ENCODE assay signal across 30 mouse cellular contexts in genomic region chr16:21781277-21781676, GRCm38 (mm10). TPM values are rescaled to one million over a fixed set of nuclear protein-coding genes. Genes with fewer than 3 reads are reported as not detected.
DNase-seq lines count a peak whose midpoint lies in the region; ATAC-seq and TF ChIP-seq lines count a peak whose summit lies in the region.
"Had no signal": no experiment of that assay in that cellular context is flagged by ENCODE, and none has a peak within 500 bp of the region (broad histone marks: within the 10 kb centered on the region; RNA-seq: fewer than 3 reads in every experiment).

No protein-coding gene starts in this region.

- H3K27me3 ChIP-seq in kidney, adult 2 months (replicated peaks; ENCODE audit: control insufficient read depth, insufficient read depth, low read length): no peaks in the 10 kb centered on the region
- no peaks in the 10 kb centered on the region for H3K27me3 ChIP-seq in kidney, embryonic 16.5 days (ENCODE audit: insufficient read depth, low read length)
- H3K27me3 ChIP-seq in liver, adult 2 months (ENCODE audit: control insufficient read depth, insufficient read depth, low read length): no peaks in the 10 kb centered on the region
- H3K27me3 ChIP-seq in liver, embryonic 11.5 days (replicated peaks; ENCODE audit: control insufficient read depth, insufficient read depth, low read length): no peaks in the 10 kb centered on the region
- H3K27me3 ChIP-seq in liver, postnatal 0 days (ENCODE audit: insufficient read depth, low read length): no peaks in the 10 kb centered on the region
- H3K27me3 ChIP-seq: embryonic facial prominence, embryonic 12.5 days; embryonic facial prominence, embryonic 15.5 days; heart, embryonic 15.5 days; hindbrain, embryonic 13.5 days had no signal

- ATAC-seq in kidney, embryonic 16.5 days (ENCODE audit: low FRiP score, low TSS enrichment): no peak
- ATAC-seq in liver, embryonic 11.5 days (replicated peaks; ENCODE audit: low FRiP score): no peak
- peak; percentile 69 for ATAC-seq in liver, postnatal 0 days
- no peak for ATAC-seq in cerebellum, adult (ENCODE audit: insufficient number of reproducible peaks, low FRiP score, low TSS enrichment)
- ATAC-seq: activated CD4-positive, CD25-positive, alpha-beta regulatory T cell, adult 4 months; CD4-positive, CD25-positive, alpha-beta regulatory T cell, adult 4 months; forebrain, embryonic 14.5 days; forebrain, postnatal 0 days; hindbrain, embryonic 16.5 days had no signal

- 33% methylated on average over 3 of the region's 3 CpGs for WGBS in kidney, adult 2 months
- 34% methylated on average over 3 of the region's 3 CpGs for WGBS in kidney, embryonic 16.5 days
- WGBS in liver, adult 2 months: 17% methylated on average over 3 of the region's 3 CpGs
- 75% methylated on average over 3 of the region's 3 CpGs for WGBS in liver, embryonic 11.5 days
- WGBS in liver, postnatal 0 days (ENCODE audit: insufficient replicate concordance): 55% methylated on average over 3 of the region's 3 CpGs

- peak overlapping the region; percentile 87 for H3K27ac ChIP-seq in kidney, adult 2 months (ENCODE audit: insufficient read depth, low read depth, low read length)
- H3K27ac ChIP-seq in kidney, embryonic 16.5 days (ENCODE audit: low read length): no peak overlapping the region
- H3K27ac ChIP-seq in liver, adult 2 months (replicated peaks; ENCODE audit: insufficient read depth, low read depth, low read length): peak overlapping the region; percentile 93
- no peak overlapping the region for H3K27ac ChIP-seq in liver, embryonic 11.5 days (ENCODE audit: low read depth, low read length)
- H3K27ac ChIP-seq in liver, postnatal 0 days (ENCODE audit: low read depth): peak overlapping the region; percentile 85
- H3K27ac ChIP-seq: embryonic facial prominence, embryonic 12.5 days; embryonic facial prominence, embryonic 15.5 days; gastrocnemius, adult 2 months; heart, embryonic 15.5 days; hindbrain, embryonic 10.5 days; hindbrain, embryonic 13.5 days had no signal

- H3K36me3 ChIP-seq in kidney, adult 2 months (ENCODE audit: control insufficient read depth, insufficient read depth, low read length): no peaks in the 10 kb centered on the region; the same call in 1 of the 2 replicates
- H3K36me3 ChIP-seq in kidney, embryonic 16.5 days (ENCODE audit: insufficient read depth, low read length): no peaks in the 10 kb centered on the region
- peaks cover 21% of the 10 kb centered on the region for H3K36me3 ChIP-seq in liver, adult 2 months (ENCODE audit: control insufficient read depth, insufficient read depth, low read length)
- no peaks in the 10 kb centered on the region for H3K36me3 ChIP-seq in liver, embryonic 11.5 days (ENCODE audit: control insufficient read depth, insufficient read depth, low read length)
- H3K36me3 ChIP-seq in liver, postnatal 0 days (replicated peaks; ENCODE audit: insufficient read depth, low read length): peaks cover 8% of the 10 kb centered on the region; the same call in 1 of the 2 replicates
- H3K36me3 ChIP-seq: embryonic facial prominence, embryonic 12.5 days; embryonic facial prominence, embryonic 15.5 days; heart, embryonic 15.5 days; hindbrain, embryonic 10.5 days; hindbrain, embryonic 13.5 days had no signal

- DNase-seq in kidney, adult 2 months: peak; percentile 80
- DNase-seq in liver, adult 2 months (ENCODE audit: extremely low read depth, low read depth, low spot score): peak; percentile 93
- DNase-seq in liver, embryonic 11.5 days (ENCODE audit: low spot score): no peak
- peak; percentile 62 for DNase-seq in A20 (ENCODE audit: low read depth, low spot score)
- DNase-seq in liver, postnatal 0 days: no peak
- DNase-seq in adrenal gland, postnatal 14 days: no peak
- DNase-seq: adrenal gland, adult 8-10 months; adrenal gland, postnatal 36 days; cerebellum, adult 11 months; cerebellum, adult 2 months; cerebellum, adult 9-11 months; cerebellum, postnatal 25 days; forebrain, postnatal 0 days; gastrocnemius, adult 2 months; gastrocnemius, postnatal 14 days; heart, adult 11 months; heart, postnatal 10 days; heart, postnatal 36 days had no signal

- TF ChIP-seq CTCF in kidney, adult 2 months (conservative IDR thresholded peaks at IDR 0.05; ENCODE audit: insufficient read depth, insufficient read length, low read depth, low read length): no peak
- no peak for TF ChIP-seq CTCF in liver, adult 2 months (IDR thresholded peaks at IDR 0.05; ENCODE audit: low read depth, low read length)
- TF ChIP-seq CTCF in liver, postnatal 0 days (IDR thresholded peaks at IDR 0.05; ENCODE audit: low read depth): no peak

- H3K9ac ChIP-seq in kidney, embryonic 16.5 days (replicated peaks; ENCODE audit: low read length): no peak overlapping the region
- H3K9ac ChIP-seq in liver, adult 2 months (ENCODE audit: low read depth, low read length): peak overlapping the region; percentile 57
- no peak overlapping the region for H3K9ac ChIP-seq in liver, embryonic 11.5 days (ENCODE audit: low read depth, low read length)
- H3K9ac ChIP-seq in liver, postnatal 0 days (replicated peaks): no peak overlapping the region
- H3K9ac ChIP-seq: embryonic facial prominence, embryonic 12.5 days; embryonic facial prominence, embryonic 15.5 days; forebrain, postnatal 0 days; heart, embryonic 15.5 days; hindbrain, embryonic 13.5 days had no signal

- no peak for TF ChIP-seq POLR2A in kidney, adult 2 months (IDR thresholded peaks at IDR 0.05; ENCODE audit: low read depth, low read length)
- TF ChIP-seq POLR2A in liver, adult 2 months (IDR thresholded peaks at IDR 0.05; ENCODE audit: extremely low read depth, insufficient read depth, low read length): no peak

- H3K4me2 ChIP-seq in kidney, embryonic 16.5 days (replicated peaks; ENCODE audit: low read depth, low read length): no peak overlapping the region
- H3K4me2 ChIP-seq in liver, embryonic 11.5 days: no peak overlapping the region
- no peak overlapping the region for H3K4me2 ChIP-seq in liver, postnatal 0 days (ENCODE audit: low read depth, low read length)
- H3K4me2 ChIP-seq: embryonic facial prominence, embryonic 12.5 days; embryonic facial prominence, embryonic 15.5 days; heart, embryonic 11.5 days; heart, embryonic 15.5 days; hindbrain, embryonic 13.5 days had no signal

- no peak overlapping the region for H3K4me3 ChIP-seq in kidney, adult 2 months (ENCODE audit: insufficient read depth, low read depth, low read length)
- no peak overlapping the region for H3K4me3 ChIP-seq in kidney, embryonic 16.5 days (ENCODE audit: low read length)
- H3K4me3 ChIP-seq in liver, adult 2 months (ENCODE audit: insufficient read depth, low read depth, low read length): no peak overlapping the region
- H3K4me3 ChIP-seq in liver, embryonic 11.5 days (ENCODE audit: low read depth, low read length): no peak overlapping the region
- H3K4me3 ChIP-seq in liver, postnatal 0 days (ENCODE audit: low read depth, low read length): no peak overlapping the region
- H3K4me3 ChIP-seq: embryonic facial prominence, embryonic 12.5 days; embryonic facial prominence, embryonic 15.5 days; gastrocnemius, adult 2 months; heart, embryonic 15.5 days; hindbrain, embryonic 10.5 days; hindbrain, embryonic 13.5 days had no signal

- TF ChIP-seq EP300 in liver, postnatal 0 days (IDR thresholded peaks at IDR 0.05; ENCODE audit: low read depth): no peak

- peaks cover 9% of the 10 kb centered on the region; the same call in 1 of the 2 replicates for H3K79me2 ChIP-seq in liver, adult 2 months (ENCODE audit: control insufficient read depth, insufficient read depth, low read length)

- peaks cover 34% of the 10 kb centered on the region for H3K4me1 ChIP-seq in kidney, adult 2 months (ENCODE audit: control insufficient read depth, insufficient read depth, low read length)
- H3K4me1 ChIP-seq in kidney, embryonic 16.5 days (ENCODE audit: insufficient read depth, low read length): no peaks in the 10 kb centered on the region
- peaks cover 32% of the 10 kb centered on the region for H3K4me1 ChIP-seq in liver, adult 2 months (ENCODE audit: control insufficient read depth, insufficient read depth, low read length)
- H3K4me1 ChIP-seq in liver, embryonic 11.5 days (replicated peaks; ENCODE audit: control insufficient read depth, insufficient read depth, low read length): no peaks in the 10 kb centered on the region; the same call in 1 of the 2 replicates
- H3K4me1 ChIP-seq in liver, postnatal 0 days (ENCODE audit: insufficient read depth): peaks cover 11% of the 10 kb centered on the region; the same call in 1 of the 2 replicates
- H3K4me1 ChIP-seq: embryonic facial prominence, embryonic 12.5 days; embryonic facial prominence, embryonic 15.5 days; heart, embryonic 15.5 days; hindbrain, embryonic 10.5 days; hindbrain, embryonic 13.5 days had no signal

- H3K9me3 ChIP-seq in kidney, embryonic 16.5 days (ENCODE audit: low read length): no peaks in the 10 kb centered on the region
- H3K9me3 ChIP-seq in liver, embryonic 11.5 days (ENCODE audit: control insufficient read depth, low read length): no peaks in the 10 kb centered on the region
- no peaks in the 10 kb centered on the region for H3K9me3 ChIP-seq in liver, postnatal 0 days (ENCODE audit: low read length)
- H3K9me3 ChIP-seq: embryonic facial prominence, embryonic 12.5 days; embryonic facial prominence, embryonic 15.5 days; heart, embryonic 15.5 days; hindbrain, embryonic 10.5 days; hindbrain, embryonic 13.5 days had no signal

RNA-seq across cellular contexts. Expression of gene Ehhadh, which starts 6.3 kb away (rescaled TPM):
- polyA plus RNA-seq in kidney, adult 2 months (2012; rRNA removed): 224 and 248 TPM in 2 replicates
- polyA plus RNA-seq in kidney, embryonic 16.5 days (2015; fragmentation: Nextera tagmentation; extraction: Ambion mirVana): 5.6 and 6.7 TPM in 2 replicates
- total RNA-seq in liver, adult 2 months (2014; rRNA removed): 263 and 266 TPM in 2 replicates
- polyA plus RNA-seq in liver, adult 2 months (2012; rRNA removed): 168 and 174 TPM in 2 replicates
- 5.3 and 6.7 TPM in 2 replicates for polyA plus RNA-seq in liver, embryonic 11.5 days (2014; fragmentation: Nextera tagmentation; extraction: Ambion mirVana)
- 176 and 215 TPM in 2 replicates for polyA plus RNA-seq in liver, postnatal 0 days (2015; fragmentation: Nextera tagmentation; extraction: Ambion mirVana)
- total RNA-seq in adrenal gland, postnatal 14 days (2021): 81.5 and 84.5 TPM in 2 replicates

RNA-seq across cellular contexts. Expression of gene Map3k13, which starts 12.9 kb away (rescaled TPM):
- polyA plus RNA-seq in kidney, adult 2 months (2012; rRNA removed): 4.6 and 4.8 TPM in 2 replicates
- polyA plus RNA-seq in kidney, embryonic 16.5 days (2015; fragmentation: Nextera tagmentation; extraction: Ambion mirVana): 1.0 and 1.2 TPM in 2 replicates
- total RNA-seq in liver, adult 2 months (2014; rRNA removed): 7.0 and 8.8 TPM in 2 replicates
- polyA plus RNA-seq in liver, adult 2 months (2012; rRNA removed): 3.8 and 5.3 TPM in 2 replicates
- polyA plus RNA-seq in liver, embryonic 11.5 days (2014; fragmentation: Nextera tagmentation; extraction: Ambion mirVana): 0.55 and 0.59 TPM in 2 replicates
- polyA plus RNA-seq in liver, postnatal 0 days (2015; fragmentation: Nextera tagmentation; extraction: Ambion mirVana): 0.97 and 1.2 TPM in 2 replicates
- 0.94 and 2.0 TPM in 2 replicates for total RNA-seq in adrenal gland, postnatal 14 days (2021)

Comparison
In these comparisons a context has a peak if more than half of its experiments do, and no peak if none do; other contexts are left out.
1. DNase-seq: peak in kidney, adult 2 months (single experiment), liver, adult 2 months (single experiment) and A20 (single experiment); none in liver, embryonic 11.5 days (single experiment), liver, postnatal 0 days (single experiment) and adrenal gland, postnatal 14 days (single experiment).
2. H3K27ac ChIP-seq: peak in kidney, adult 2 months (single experiment), liver, adult 2 months (single experiment) and liver, postnatal 0 days (single experiment); none in kidney, embryonic 16.5 days (single experiment) and liver, embryonic 11.5 days (single experiment).
3. RNA of gene Ehhadh, which starts 6.3 kb away (polyA plus RNA-seq): 224 to 248 TPM in kidney, adult 2 months, 176 to 215 TPM in liver, postnatal 0 days and 168 to 174 TPM in liver, adult 2 months; 5.6 to 6.7 TPM in kidney, embryonic 16.5 days and 5.3 to 6.7 TPM in liver, embryonic 11.5 days; every median in the first group is over 10 times any median in the second.